Comparison of ENCODE assay signal across 8 mouse cellular contexts in genomic region chr8:8992461-8993032, GRCm38 (mm10).
DNase-seq lines count a peak whose midpoint lies in the region; ATAC-seq and TF ChIP-seq lines count a peak whose summit lies in the region.

No protein-coding gene starts in this region.

- H3K9ac ChIP-seq in intestine, postnatal 0 days (ENCODE audit: low read depth, low read length), result no peak overlapping the region
- H3K9ac ChIP-seq in midbrain, embryonic 13.5 days (replicated peaks), result no peak overlapping the region

- DNase-seq in CD4-positive, CD25-positive, alpha-beta regulatory T cell, adult 2 months (ENCODE audit: low read depth, low spot score), result peak; percentile 67
- peak; percentile 87 for DNase-seq in embryo, embryonic 11 days
- DNase-seq in left cerebral cortex, postnatal 36 days (ENCODE audit: low spot score in 2 of 2), result peak; percentile 71 to 77
- DNase-seq in spleen, postnatal 14 days (ENCODE audit: low spot score in 2 of 2), result peak; percentile 27 to 61

- intact Hi-C loops in left cerebral cortex, postnatal 36 days (cut with DNase I), result loop anchor here (2.0 to 5.0 kb wide), 2 partner anchors 185 to 332 kb away; partner anchors contain the start of gene Efnb2

- no peaks in the 10 kb centered on the region for H3K9me3 ChIP-seq in intestine, postnatal 0 days (ENCODE audit: control insufficient read depth)
- H3K9me3 ChIP-seq in midbrain, embryonic 13.5 days, result 0 out of 2 replicates have a peak, but pooled peaks cover 3% of the 10 kb centered on the region

- H3K36me3 ChIP-seq in intestine, postnatal 0 days (ENCODE audit: control insufficient read depth, insufficient read depth), result no peaks in the 10 kb centered on the region
- H3K36me3 ChIP-seq in midbrain, embryonic 13.5 days, result no peaks in the 10 kb centered on the region

- H3K4me3 ChIP-seq in intestine, postnatal 0 days (ENCODE audit: low read depth, low read length), result no peak overlapping the region
- H3K4me3 ChIP-seq in midbrain, embryonic 13.5 days (replicated peaks), result no peak overlapping the region

- ATAC-seq in CD4-positive, CD25-positive, alpha-beta regulatory T cell, adult 4 months, result no peak
- ATAC-seq in granulocyte monocyte progenitor cell, adult 5-6 weeks (replicated peaks; ENCODE audit: poor library complexity, severe bottlenecking), result peak; percentile 66
- no peak; the same call in 1 of the 2 replicates for ATAC-seq in intestine, postnatal 0 days
- no peak for ATAC-seq in midbrain, embryonic 13.5 days

- peaks cover 6% of the 10 kb centered on the region; the same call in 1 of the 2 replicates for H3K4me1 ChIP-seq in intestine, postnatal 0 days (replicated peaks; ENCODE audit: control insufficient read depth, insufficient read depth, low read length)
- peaks cover 34% of the 10 kb centered on the region for H3K4me1 ChIP-seq in midbrain, embryonic 13.5 days (replicated peaks)

- H3K27me3 ChIP-seq in intestine, postnatal 0 days (replicated peaks; ENCODE audit: control insufficient read depth, insufficient read depth, low read length), result no peaks in the 10 kb centered on the region
- H3K27me3 ChIP-seq in midbrain, embryonic 13.5 days, result peaks cover 23% of the 10 kb centered on the region

- no peak overlapping the region for H3K27ac ChIP-seq in intestine, postnatal 0 days (ENCODE audit: low read depth, low read length)
- peak overlapping the region; percentile 61 for H3K27ac ChIP-seq in midbrain, embryonic 13.5 days

- H3K4me2 ChIP-seq in intestine, postnatal 0 days (replicated peaks; ENCODE audit: low read depth), result no peak overlapping the region
- H3K4me2 ChIP-seq in midbrain, embryonic 13.5 days (replicated peaks), result peak overlapping the region; percentile 34

- peak; percentile 80 for TF ChIP-seq CTCF in intestine, postnatal 0 days (IDR thresholded peaks at IDR 0.05; ENCODE audit: low read depth)

- 17% methylated on average over 11 of the region's 11 CpGs for WGBS in intestine, postnatal 0 days
- 8% methylated on average over 11 of the region's 11 CpGs for WGBS in midbrain, embryonic 13.5 days
